Mouse (Mus musculus) G1E (cell line): ENCODE data around the gene Tbxas1. TPM values are rescaled to one million over a fixed set of nuclear protein-coding genes. Genes with fewer than 3 reads are reported as not detected.

ENCODE experiments used
- ATAC-seq: 2 replicates; pipeline ENCODE4 v1.8.0; 2016; ENCODE audit warnings: mild to moderate bottlenecking; ENCODE audit not compliant: insufficient number of reproducible peaks, poor library complexity, low FRiP score, severe bottlenecking; ENCODE audit errors: extremely low read depth
- DNase-seq: peaks from one replicate; pipeline ENCODE4 v3.0.0; 2012; ENCODE audit warnings: low spot score
- H3K27me3 ChIP-seq: 2 replicates; pipeline ENCODE4 v1.6.1; 2012; ENCODE audit warnings: mild to moderate bottlenecking, low read length, inconsistent platforms; ENCODE audit not compliant: insufficient read depth
- H3K36me3 ChIP-seq: replicated peaks from 2 replicates; pipeline ENCODE3; 2012; ENCODE audit warnings: mild to moderate bottlenecking, inconsistent platforms
- H3K4me1 ChIP-seq: 2 replicates; pipeline ENCODE4 v1.6.1; 2012; ENCODE audit warnings: low read depth, low read length, inconsistent platforms, mixed read lengths; ENCODE audit not compliant: insufficient read depth
- H3K4me3 ChIP-seq: 2 replicates; pipeline ENCODE4 v1.5.1; 2012; ENCODE audit warnings: low read depth, mild to moderate bottlenecking, inconsistent platforms, low read length, moderate library complexity, mixed read lengths
- H3K9me3 ChIP-seq: replicated peaks from 2 replicates; pipeline ENCODE4 v1.6.1; 2012; ENCODE audit warnings: inconsistent platforms
- CTCF ChIP-seq: IDR thresholded peaks from 2 replicates; pipeline ENCODE4 v1.5.1; 2012; ENCODE audit warnings: low read depth, low read length, inconsistent platforms, mixed read lengths
- GATA1 ChIP-seq: IDR thresholded peaks from 2 replicates; pipeline ENCODE4 v1.6.1; 2012; ENCODE audit warnings: borderline replicate concordance, low read length, inconsistent platforms, mixed read lengths
- GATA2 ChIP-seq: IDR thresholded peaks from 2 replicates; pipeline ENCODE4 v1.6.1; 2012; ENCODE audit warnings: low read depth, low read length, inconsistent platforms, borderline replicate concordance
- POLR2AphosphoS5 ChIP-seq: IDR thresholded peaks from 2 replicates; pipeline ENCODE4 v1.6.1; 2012; ENCODE audit warnings: low read depth, low read length, inconsistent platforms; ENCODE audit not compliant: insufficient replicate concordance
- TAL1 ChIP-seq: conservative IDR thresholded peaks from 2 replicates; pipeline ENCODE4 v1.6.1; 2012; ENCODE audit warnings: low read depth, low read length, inconsistent platforms, mixed read lengths
- polyA plus RNA-seq: library from polyadenylated mRNA; stranded (reverse); fragments of >175 nt; gene quantifications from 2 replicates; pipeline ENCODE4 v1.2.3, GENCODE M21; 2012
- total RNA-seq, 2 experiments: library from RNA; stranded (forward) in 1 of 2; stranded (reverse) in 1 of 2; fragments of 200-1000 nt in 1 of 2; fragments of >200 nt in 1 of 2; fragmentation: Nextera tagmentation in 1 of 2; gene quantifications; 2 replicates each; pipeline ENCODE4 v1.2.3; 2014 to 2017

The Tbxas1 gene
- total and polyA plus RNA-seq, 3 experiments = 1.2 to 13.2 (median 3.2) TPM

DNA sequence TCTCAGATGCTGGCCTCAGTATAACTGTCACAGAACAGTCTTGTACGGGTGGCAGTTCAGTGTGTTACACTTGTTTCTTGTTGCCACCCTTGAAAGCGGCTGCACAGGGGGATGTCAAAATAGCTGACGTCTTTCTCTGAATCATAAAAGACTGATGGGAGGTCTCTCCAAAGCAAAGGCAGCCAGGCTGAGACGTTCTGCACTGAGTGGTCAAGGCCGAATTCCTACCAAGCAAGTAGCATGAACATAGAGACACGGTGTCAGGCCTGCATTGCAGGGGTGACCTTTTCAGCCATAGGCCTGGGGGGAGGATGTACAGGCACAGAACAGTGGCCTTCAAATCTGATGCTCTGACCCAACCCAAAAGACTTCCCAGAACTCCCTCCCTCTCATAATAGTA is 30.8 kb downstream of the Tbxas1 start:
- peaks cover 52% of the 10 kb centered on the region for H3K4me1 ChIP-seq
- H3K36me3 ChIP-seq = no peaks in the 10 kb centered on the region

DNA sequence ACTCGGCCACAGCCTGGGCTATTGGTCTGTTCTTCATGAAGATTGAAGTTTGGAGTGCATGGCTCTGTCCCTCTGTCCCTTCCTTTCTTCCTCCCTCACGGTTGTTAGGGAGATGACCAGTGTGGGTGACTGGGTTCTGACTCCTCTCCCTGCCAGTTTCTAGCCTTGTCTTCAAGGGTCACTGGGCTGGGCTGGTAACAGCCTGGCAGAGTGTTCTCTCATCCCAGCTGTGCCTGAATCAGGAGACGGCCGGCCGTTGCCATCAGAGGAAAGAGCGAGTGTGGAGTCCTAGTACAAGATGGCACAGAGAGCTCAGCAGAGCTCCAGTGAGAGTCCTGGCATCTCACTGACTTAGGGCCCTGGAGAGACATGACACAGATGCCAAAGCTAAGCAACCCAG is 33.2 kb downstream of the Tbxas1 start:
- DNase-seq (no peak), ATAC-seq (no peak)
- TF ChIP-seq GATA1 (no peak), TAL1 (no peak), GATA2 (no peak), POLR2AphosphoS5 (no peak), CTCF (no peak)
- H3K9me3 ChIP-seq = peaks cover 4% of the 10 kb centered on the region; the same call in 1 of the 2 replicates
- peaks cover 29% of the 10 kb centered on the region for H3K27me3 ChIP-seq
- H3K36me3 ChIP-seq = no peaks in the 10 kb centered on the region
- peaks cover 56% of the 10 kb centered on the region for H3K4me1 ChIP-seq
- no peak overlapping the region for H3K4me3 ChIP-seq

More for the DNA sequence above, 30.8 kb downstream of the Tbxas1 start:
- H3K4me3 ChIP-seq = no peak overlapping the region
- ATAC-seq (no peak), DNase-seq (no peak)
- peaks cover 4% of the 10 kb centered on the region; the same call in 1 of the 2 replicates for H3K9me3 ChIP-seq
- TF ChIP-seq GATA1 = no peak
- H3K27me3 ChIP-seq = peaks cover 22% of the 10 kb centered on the region

DNA sequence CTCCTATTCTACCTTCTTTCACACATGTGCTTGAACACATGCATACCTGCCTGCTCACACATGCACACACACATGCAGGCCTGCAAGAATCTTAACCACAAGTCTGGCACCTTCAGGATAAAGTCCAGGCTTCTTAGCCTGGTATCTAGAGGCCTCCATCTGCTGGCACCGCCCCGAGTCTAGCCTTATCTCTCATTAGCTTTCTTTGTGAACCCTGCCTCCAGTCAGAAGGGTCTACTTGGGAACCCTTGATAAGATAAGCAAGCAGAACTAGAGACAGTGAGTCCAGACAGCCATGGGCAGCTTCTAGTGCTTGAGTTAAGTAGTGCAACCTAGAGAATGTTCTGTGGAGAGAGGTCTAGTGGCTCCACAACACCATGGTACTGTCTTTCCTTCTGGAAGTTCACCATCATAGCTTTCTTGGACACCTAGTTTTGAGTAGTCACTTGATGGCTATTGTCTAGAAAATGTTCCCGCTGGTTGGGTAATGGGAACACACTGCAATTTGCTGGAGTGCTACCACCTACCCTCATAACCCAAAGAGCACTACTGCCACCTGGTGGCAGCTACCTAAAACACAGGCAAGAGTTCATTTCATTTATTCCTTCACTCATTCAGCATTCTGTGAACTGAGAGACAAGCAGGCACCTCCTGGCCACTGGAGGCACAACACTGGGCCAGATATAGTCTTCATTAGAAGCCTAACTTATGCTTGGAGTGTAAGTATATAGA is 35.8 kb downstream of the Tbxas1 start:
- ATAC-seq = peak; percentile 99
- Histone ChIP-seq H3K4me1 (peaks cover 77% of the 10 kb centered on the region), H3K9me3 (peaks cover 4% of the 10 kb centered on the region; the same call in 1 of the 2 replicates), H3K4me3 (no peak overlapping the region), H3K27me3 (peaks cover 52% of the 10 kb centered on the region), H3K36me3 (no peaks in the 10 kb centered on the region)
- TF ChIP-seq GATA1 (no peak), TAL1 (peak; percentile 99), GATA2 (0 out of 2 replicates have a peak, but pooled peaks have one; percentile 40), CTCF (peak; percentile 87)
- peak; percentile 79 for DNase-seq

DNA sequence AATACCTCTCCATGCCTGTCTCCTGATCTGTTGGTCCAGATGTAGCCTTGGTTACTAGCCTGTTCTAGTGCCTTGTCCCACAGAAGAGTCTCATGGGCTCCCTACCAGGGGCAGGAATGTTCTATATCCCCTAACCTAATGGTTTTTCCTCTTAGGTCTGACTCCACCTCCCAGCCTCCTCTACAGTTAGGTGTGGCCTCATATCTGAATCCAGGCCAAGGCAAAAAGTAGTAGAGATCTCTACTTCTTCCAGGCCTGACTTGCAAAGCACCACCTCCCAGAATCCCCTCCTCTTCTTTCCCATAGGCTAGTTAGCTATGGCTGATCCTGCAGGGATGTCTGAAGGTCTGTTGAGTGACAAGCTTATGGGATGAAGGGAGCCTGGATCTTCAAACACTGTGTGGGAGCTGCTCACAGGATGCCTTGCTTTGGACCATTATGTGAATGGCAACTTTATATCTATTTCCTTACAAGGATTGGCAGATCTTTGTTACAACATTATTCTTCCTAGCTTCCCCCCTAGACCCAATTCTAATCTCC is 37.0 kb downstream of the Tbxas1 start:
- Histone ChIP-seq H3K4me1 (peaks cover 84% of the 10 kb centered on the region), H3K27me3 (peaks cover 49% of the 10 kb centered on the region), H3K36me3 (no peaks in the 10 kb centered on the region), H3K9me3 (peaks cover 8% of the 10 kb centered on the region), H3K4me3 (no peak overlapping the region)
- DNase-seq (no peak), ATAC-seq (no peak)
- TF ChIP-seq TAL1 = no peak
- TF ChIP-seq POLR2AphosphoS5 = no peak
- no peak for TF ChIP-seq GATA2
- no peak for TF ChIP-seq GATA1
- TF ChIP-seq CTCF = no peak

DNA sequence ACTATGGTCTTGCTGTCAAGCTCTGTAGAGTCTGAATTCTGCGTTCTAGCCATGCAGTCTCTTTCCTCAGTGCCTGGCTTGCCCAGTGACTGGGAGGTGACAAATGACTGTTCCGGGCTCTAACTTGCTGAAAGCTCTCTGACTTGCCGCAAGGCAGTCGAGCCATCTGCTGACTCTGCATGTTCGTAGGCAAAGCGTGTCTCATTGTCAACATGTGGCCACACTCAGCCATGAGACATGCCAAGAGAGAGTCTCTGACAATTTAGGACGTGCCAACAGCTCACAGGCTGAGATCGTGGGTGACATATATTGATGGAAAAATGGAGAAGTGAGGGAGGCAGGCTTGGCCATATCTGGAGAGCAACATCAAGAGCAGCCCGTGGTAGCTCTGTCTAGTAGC is 37.6 kb downstream of the Tbxas1 start:
- DNase-seq = no peak
- H3K4me3 ChIP-seq = no peak overlapping the region

DNA sequence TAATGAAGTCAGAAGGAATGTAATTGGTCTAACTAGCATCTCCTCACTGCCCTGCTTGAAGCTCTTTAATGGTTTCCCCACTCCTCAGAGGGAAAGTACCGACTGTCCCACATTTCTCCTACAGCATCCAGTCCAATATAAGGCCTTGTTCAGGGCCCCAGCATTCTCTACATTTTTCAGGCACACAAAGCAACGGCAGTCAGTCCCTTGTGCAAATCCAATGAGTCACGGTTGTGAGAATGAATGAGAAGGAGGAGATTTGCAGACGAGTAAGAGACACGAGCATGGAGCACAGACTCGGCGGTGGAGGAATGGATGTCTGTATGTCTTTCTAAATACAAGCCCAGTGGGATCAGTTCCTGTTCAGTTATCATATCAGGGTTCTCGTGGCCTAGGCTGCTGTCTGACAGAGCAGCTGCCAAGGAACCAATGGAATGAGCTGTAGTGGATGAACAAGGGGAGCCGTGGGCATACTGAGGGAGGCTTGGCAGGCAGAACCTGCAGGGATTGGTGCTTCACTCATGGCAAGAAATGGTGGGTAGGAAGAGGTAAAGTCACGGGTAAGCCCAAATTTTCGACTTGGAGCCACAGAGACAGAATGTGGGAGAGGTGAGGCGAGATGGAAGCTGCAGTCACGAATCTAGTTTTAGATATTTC is 38.3 kb downstream of the Tbxas1 start:
- peaks cover 89% of the 10 kb centered on the region for H3K4me1 ChIP-seq
- H3K27me3 ChIP-seq = peaks cover 42% of the 10 kb centered on the region
- H3K4me3 ChIP-seq = no peak overlapping the region
- no peak for DNase-seq
- no peaks in the 10 kb centered on the region for H3K36me3 ChIP-seq
- TF ChIP-seq GATA1 = no peak
- TF ChIP-seq TAL1 = no peak
- TF ChIP-seq GATA2 = no peak
- TF ChIP-seq POLR2AphosphoS5 = no peak
- TF ChIP-seq CTCF = no peak
- ATAC-seq = no peak
- H3K9me3 ChIP-seq = peaks cover 17% of the 10 kb centered on the region

More for the DNA sequence above, 37.6 kb downstream of the Tbxas1 start:
- peaks cover 15% of the 10 kb centered on the region for H3K9me3 ChIP-seq
- no peak for TF ChIP-seq GATA2
- no peak for TF ChIP-seq CTCF
- no peak for TF ChIP-seq POLR2AphosphoS5
- TF ChIP-seq TAL1 = no peak
- TF ChIP-seq GATA1 = no peak
- H3K27me3 ChIP-seq = peaks cover 49% of the 10 kb centered on the region
- peaks cover 88% of the 10 kb centered on the region for H3K4me1 ChIP-seq
- no peaks in the 10 kb centered on the region for H3K36me3 ChIP-seq
- ATAC-seq = no peak
